Mouse (Mus musculus): ENCODE data around the gene Apon.

DNA sequence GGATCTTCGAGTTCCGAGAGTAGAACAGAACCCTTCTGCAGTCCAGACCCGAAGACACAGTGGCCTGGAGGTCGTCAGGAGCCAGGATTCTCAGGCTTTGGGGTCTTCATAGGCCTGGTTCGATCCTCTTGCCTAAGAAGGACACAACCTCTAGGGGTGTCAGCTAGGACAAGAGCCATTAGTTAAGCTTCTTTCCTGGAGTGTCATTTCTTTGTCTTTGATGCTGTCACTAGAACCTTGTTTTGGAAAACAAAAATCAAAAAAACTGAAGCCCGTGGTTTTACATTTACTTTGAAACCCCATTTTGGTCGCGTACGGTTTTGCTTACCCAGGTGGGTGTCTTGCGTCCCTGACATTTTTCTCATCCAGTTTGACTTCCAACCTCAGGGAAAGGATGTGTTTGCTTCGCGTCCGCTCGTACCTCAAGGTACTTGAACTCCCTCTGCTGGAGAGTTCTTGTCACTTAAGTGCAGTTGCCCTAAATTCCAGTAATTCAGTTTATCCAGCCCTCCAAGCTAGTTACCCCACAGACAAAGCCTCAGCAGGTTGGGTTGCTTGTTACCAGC, 21.4 kb upstream of the Apon start:
- TF ChIP-seq CTCF (IDR thresholded peaks at IDR 0.05; ENCODE audit: low read depth, low read length) (no peak), POLR2A (IDR thresholded peaks at IDR 0.05; ENCODE audit: borderline replicate concordance, low read depth, low read length) (no peak)

Data from bone marrow macrophage, adult 2 months (primary cell).